Mouse (Mus musculus): Measurements from ENCODE around the gene Nkx2-1.

GRCm38 (mm10) chr12:56528881-56529681 is 7.6 kb downstream of the Nkx2-1 start:
- TF ChIP-seq CTCF (IDR thresholded peaks at IDR 0.05; ENCODE audit: low read depth) = no peak
- no peak for TF ChIP-seq EP300 (IDR thresholded peaks at IDR 0.05; ENCODE audit: low read depth)

Measured in liver, embryonic 14.5 days (tissue).